Mouse (Mus musculus): ENCODE results near the gene Gp1ba. TPM values are rescaled to one million over a fixed set of nuclear protein-coding genes. Genes with fewer than 3 reads are reported as not detected.
A peak's percentile ranks its signal among the peaks of the same experiment; 100 is the strongest.

The Gp1ba gene
- polyA plus RNA-seq, 1 experiment from 2014 or later: 0.05 TPM

DNA sequence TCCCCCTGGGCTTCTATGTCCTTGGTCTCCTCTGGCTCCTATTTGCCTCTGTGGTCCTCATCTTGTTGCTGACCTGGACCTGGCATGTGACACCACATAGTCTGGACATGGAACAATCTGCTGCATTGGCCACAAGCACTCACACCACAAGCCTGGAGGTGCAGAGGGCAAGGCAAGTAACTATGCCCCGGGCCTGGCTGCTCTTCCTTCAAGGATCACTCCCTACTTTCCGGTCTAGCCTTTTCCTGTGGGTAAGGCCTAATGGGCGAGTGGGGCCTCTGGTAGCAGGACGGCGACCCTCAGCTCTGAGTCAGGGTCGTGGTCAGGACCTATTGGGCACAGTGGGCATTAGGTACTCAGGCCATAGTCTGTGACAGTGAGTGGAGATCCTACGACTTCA, 2.3 kb downstream of the Gp1ba start:
- Histone ChIP-seq H3K9ac (ENCODE audit: low read depth, low read length) (no peak overlapping the region), H3K4me2 (ENCODE audit: low read depth, low read length) (no peak overlapping the region), H3K27ac (ENCODE audit: low read length) (no peak overlapping the region), H3K4me1 (ENCODE audit: control insufficient read depth, insufficient read depth, low read length) (peaks cover 7% of the 10 kb centered on the region), H3K36me3 (ENCODE audit: control insufficient read depth, insufficient read depth, low read length) (peaks cover 13% of the 10 kb centered on the region; the same call in 1 of the 2 replicates), H3K4me3 (ENCODE audit: low read length) (no peak overlapping the region), H3K9me3 (ENCODE audit: control insufficient read depth, low read length) (no peaks in the 10 kb centered on the region), H3K27me3 (replicated peaks; ENCODE audit: control insufficient read depth, insufficient read depth, low read length) (no peaks in the 10 kb centered on the region)
- WGBS: 80% methylated on average over 7 of the region's 7 CpGs
- no peak for ATAC-seq

DNA sequence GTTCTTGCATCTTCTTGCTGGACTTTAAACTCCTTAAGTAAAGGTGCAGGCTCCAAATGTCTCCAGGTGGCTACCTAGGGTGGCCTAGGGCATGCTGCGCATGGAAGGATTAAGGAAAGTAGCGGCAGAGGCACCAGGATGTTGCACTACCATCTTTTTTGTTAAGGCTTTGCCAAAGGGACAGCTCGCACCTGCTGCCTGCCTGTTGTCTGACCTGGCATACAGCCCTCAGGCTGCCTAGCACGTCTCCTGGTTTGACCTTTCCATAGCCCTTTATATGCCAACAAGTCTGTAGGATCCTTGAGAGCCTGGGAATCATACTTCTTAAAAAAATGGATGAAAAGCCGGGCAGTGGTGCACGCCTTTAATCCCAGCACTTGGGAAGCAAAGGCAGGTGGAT, 4.1 kb downstream of the Gp1ba start:
- Histone ChIP-seq H3K4me3 (ENCODE audit: low read length) (no peak overlapping the region), H3K27me3 (replicated peaks; ENCODE audit: control insufficient read depth, insufficient read depth, low read length) (no peaks in the 10 kb centered on the region), H3K9me3 (ENCODE audit: control insufficient read depth, low read length) (no peaks in the 10 kb centered on the region), H3K4me1 (ENCODE audit: control insufficient read depth, insufficient read depth, low read length) (peaks cover 7% of the 10 kb centered on the region), H3K27ac (ENCODE audit: low read length) (no peak overlapping the region), H3K9ac (ENCODE audit: low read depth, low read length) (no peak overlapping the region), H3K36me3 (ENCODE audit: control insufficient read depth, insufficient read depth, low read length) (peaks cover 13% of the 10 kb centered on the region; the same call in 1 of the 2 replicates), H3K4me2 (ENCODE audit: low read depth, low read length) (no peak overlapping the region)
- ATAC-seq: no peak
- 95% methylated on average over 6 of the region's 6 CpGs for WGBS

DNA sequence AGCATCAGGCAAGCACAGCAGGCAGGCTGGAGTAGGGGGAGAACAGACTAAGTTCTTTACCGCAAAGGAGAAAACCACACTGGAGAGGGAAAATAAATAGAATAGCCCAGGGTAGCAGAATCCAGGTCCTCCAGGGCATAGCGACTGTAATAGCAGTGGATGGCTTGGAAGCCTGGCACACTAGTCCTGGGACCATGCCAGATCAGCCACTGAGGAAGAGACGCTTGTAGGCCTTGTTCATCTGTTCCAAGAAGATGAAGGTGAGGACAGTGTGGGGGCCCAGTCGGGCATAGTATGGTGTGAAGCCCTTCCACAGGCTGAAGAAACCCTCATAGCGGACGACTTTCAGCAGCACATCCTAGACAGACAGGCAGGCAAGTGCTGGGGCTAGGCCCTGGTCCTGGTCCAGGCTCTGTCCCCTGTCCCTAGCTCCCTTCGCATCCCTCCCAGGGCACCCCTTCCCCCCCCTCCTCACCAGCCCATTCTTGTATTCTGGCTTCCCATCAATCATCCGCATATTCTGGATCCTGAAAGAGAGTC, 5.7 kb downstream of the Gp1ba start:
- ATAC-seq: no peak
- no peak overlapping the region for H3K9ac ChIP-seq (ENCODE audit: low read depth, low read length)
- H3K27ac ChIP-seq (ENCODE audit: low read length): no peak overlapping the region
- no peak overlapping the region for H3K4me3 ChIP-seq (ENCODE audit: low read length)
- no peaks in the 10 kb centered on the region for H3K27me3 ChIP-seq (replicated peaks; ENCODE audit: control insufficient read depth, insufficient read depth, low read length)
- no peaks in the 10 kb centered on the region for H3K9me3 ChIP-seq (ENCODE audit: control insufficient read depth, low read length)
- peaks cover 22% of the 10 kb centered on the region for H3K36me3 ChIP-seq (ENCODE audit: control insufficient read depth, insufficient read depth, low read length)
- 96% methylated on average over 8 of the region's 8 CpGs for WGBS
- peaks cover 17% of the 10 kb centered on the region for H3K4me1 ChIP-seq (ENCODE audit: control insufficient read depth, insufficient read depth, low read length)
- no peak overlapping the region for H3K4me2 ChIP-seq (ENCODE audit: low read depth, low read length)

DNA sequence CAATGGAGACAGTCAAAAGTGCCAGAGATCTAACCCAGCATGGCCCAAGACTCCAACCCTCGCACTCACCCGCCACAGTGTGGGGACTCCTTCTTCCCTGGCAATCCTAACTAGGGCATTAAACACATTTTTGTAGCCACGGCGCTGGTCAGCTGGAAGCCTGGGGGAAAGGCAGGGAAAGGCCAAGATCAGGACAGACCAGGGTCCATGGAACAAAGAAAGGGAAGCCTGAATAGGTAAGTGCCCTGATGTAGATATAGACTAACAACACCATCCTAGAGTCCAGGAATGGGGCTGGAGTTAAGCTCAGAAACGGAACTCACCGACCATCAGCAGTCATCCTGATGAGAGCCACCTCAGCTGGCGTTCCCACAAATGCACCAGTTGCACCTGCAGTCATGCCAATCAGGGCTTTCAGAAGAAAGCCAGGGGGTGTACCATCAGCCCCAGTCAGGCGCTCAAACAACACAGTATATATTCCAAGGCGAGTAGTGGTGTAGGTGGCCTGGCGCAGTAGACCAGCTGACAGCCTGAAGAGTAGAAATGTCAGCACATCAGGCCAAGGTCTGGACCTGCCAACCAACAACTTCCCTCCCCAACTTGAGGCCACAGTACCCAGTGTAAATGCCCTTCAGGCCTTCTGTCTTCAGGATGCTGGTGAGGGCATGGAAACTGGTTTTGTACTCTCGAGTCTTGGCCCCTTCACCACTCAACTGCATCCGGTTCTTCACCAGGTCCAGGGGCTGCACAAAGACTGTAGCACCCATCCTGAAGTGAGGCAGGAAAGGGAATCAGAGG, 6.7 kb downstream of the Gp1ba start:
- 86% methylated on average over 12 of the region's 12 CpGs for WGBS
- Histone ChIP-seq H3K36me3 (ENCODE audit: control insufficient read depth, insufficient read depth, low read length) (peaks cover 23% of the 10 kb centered on the region), H3K27ac (ENCODE audit: low read length) (no peak overlapping the region), H3K4me3 (ENCODE audit: low read length) (peak overlapping the region; percentile 76), H3K9me3 (ENCODE audit: control insufficient read depth, low read length) (no peaks in the 10 kb centered on the region), H3K27me3 (replicated peaks; ENCODE audit: control insufficient read depth, insufficient read depth, low read length) (no peaks in the 10 kb centered on the region), H3K4me2 (ENCODE audit: low read depth, low read length) (peak overlapping the region; percentile 68), H3K9ac (ENCODE audit: low read depth, low read length) (peak overlapping the region; percentile 92), H3K4me1 (ENCODE audit: control insufficient read depth, insufficient read depth, low read length) (peaks cover 25% of the 10 kb centered on the region)
- no peak for ATAC-seq

DNA sequence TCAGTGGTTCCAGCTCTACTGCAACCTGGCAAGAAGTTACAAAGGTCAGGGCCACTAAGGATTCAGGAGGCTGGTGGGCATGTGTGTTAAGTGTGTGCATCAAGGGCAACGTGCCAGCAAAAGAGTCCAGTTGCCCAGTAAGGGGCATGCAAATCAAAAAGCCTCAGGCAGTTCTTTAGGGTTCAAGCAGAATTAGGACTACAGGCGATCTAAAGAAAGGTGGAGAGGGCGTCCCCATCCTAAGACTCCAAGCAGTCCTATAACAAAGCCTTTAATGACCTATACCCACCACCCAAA, 7.3 kb downstream of the Gp1ba start:
- peaks cover 30% of the 10 kb centered on the region for H3K4me1 ChIP-seq (ENCODE audit: control insufficient read depth, insufficient read depth, low read length)
- WGBS: 17% methylated on average over 3 of the region's 3 CpGs
- peak overlapping the region; percentile 92 for H3K9ac ChIP-seq (ENCODE audit: low read depth, low read length)
- peak overlapping the region; percentile 68 for H3K4me2 ChIP-seq (ENCODE audit: low read depth, low read length)
- H3K27me3 ChIP-seq (replicated peaks; ENCODE audit: control insufficient read depth, insufficient read depth, low read length): no peaks in the 10 kb centered on the region
- H3K9me3 ChIP-seq (ENCODE audit: control insufficient read depth, low read length): no peaks in the 10 kb centered on the region
- ATAC-seq: no peak
- H3K4me3 ChIP-seq (ENCODE audit: low read length): peak overlapping the region; percentile 76
- H3K27ac ChIP-seq (ENCODE audit: low read length): peak overlapping the region; percentile 94
- peaks cover 28% of the 10 kb centered on the region for H3K36me3 ChIP-seq (ENCODE audit: control insufficient read depth, insufficient read depth, low read length)

DNA sequence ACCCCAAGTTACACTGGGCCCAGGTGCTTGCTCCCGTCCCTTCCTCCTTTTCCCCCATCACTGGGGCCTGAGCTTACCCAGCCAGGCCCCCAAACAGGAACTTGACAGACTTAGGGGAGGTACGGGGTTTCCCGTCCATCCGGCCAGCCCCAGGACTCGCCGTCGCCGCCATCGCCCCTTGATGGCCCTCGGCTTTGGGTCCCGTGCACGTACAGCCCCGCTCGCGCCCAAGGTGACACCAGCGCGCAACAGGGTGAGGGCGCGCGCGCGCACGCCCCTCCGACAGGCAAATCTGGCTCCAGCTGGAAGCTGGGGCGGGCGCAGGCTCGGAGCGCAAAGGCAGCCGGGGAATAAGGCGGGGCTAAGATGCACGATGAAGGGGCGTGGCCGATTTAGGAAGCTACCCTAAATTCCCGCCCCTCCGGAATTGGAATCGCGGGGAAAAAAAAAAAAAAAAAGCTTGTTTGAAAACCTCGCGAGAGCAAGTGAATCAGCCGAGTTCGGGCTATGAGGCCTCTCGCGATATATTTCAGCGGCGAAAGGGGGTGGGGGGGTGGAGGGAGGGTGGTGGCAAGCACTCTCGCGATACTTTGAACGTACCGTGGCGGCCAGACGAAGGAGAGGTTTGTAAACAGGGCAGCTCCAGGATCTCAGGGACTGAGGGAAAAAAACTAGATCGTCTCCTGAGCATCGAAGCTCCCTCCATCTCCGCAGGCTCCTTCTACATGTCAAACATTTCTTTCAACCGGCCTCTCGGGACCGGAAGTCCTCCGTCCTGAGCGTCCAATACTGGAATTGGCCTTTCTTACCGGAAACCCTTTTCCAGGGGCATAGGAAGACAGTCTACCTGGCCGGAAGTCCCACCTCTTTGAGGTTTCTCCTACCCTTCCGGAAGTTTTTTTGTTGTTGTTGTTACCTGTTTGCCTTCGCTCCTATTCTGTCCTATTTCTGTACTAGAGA, 8.0 kb downstream of the Gp1ba start, which contains the start of the genes Rnf167 and Slc25a11:
Rnf167 (plus strand) TSS at position 545 of the 960 bp plus-strand sequence.
Slc25a11 (minus strand) TSS at position 789 of the 960 bp plus-strand sequence.
- Histone ChIP-seq H3K9me3 (ENCODE audit: control insufficient read depth, low read length) (no peaks in the 10 kb centered on the region), H3K27ac (ENCODE audit: low read length) (peak within 1 kb of the TSS; percentile 96), H3K4me2 (ENCODE audit: low read depth, low read length) (peak within 1 kb of the TSS; percentile 84), H3K4me3 (ENCODE audit: low read length) (peak within 1 kb of the TSS; percentile 80), H3K27me3 (replicated peaks; ENCODE audit: control insufficient read depth, insufficient read depth, low read length) (no peaks in the 10 kb centered on the region), H3K9ac (ENCODE audit: low read depth, low read length) (peak within 1 kb of the TSS; percentile 92), H3K36me3 (ENCODE audit: control insufficient read depth, insufficient read depth, low read length) (peaks cover 32% of the 10 kb centered on the region), H3K4me1 (ENCODE audit: control insufficient read depth, insufficient read depth, low read length) (peaks cover 37% of the 10 kb centered on the region)
- ATAC-seq: peak; percentile 86
- WGBS: under 1% methylated on average over 63 of the region's 63 CpGs

DNA sequence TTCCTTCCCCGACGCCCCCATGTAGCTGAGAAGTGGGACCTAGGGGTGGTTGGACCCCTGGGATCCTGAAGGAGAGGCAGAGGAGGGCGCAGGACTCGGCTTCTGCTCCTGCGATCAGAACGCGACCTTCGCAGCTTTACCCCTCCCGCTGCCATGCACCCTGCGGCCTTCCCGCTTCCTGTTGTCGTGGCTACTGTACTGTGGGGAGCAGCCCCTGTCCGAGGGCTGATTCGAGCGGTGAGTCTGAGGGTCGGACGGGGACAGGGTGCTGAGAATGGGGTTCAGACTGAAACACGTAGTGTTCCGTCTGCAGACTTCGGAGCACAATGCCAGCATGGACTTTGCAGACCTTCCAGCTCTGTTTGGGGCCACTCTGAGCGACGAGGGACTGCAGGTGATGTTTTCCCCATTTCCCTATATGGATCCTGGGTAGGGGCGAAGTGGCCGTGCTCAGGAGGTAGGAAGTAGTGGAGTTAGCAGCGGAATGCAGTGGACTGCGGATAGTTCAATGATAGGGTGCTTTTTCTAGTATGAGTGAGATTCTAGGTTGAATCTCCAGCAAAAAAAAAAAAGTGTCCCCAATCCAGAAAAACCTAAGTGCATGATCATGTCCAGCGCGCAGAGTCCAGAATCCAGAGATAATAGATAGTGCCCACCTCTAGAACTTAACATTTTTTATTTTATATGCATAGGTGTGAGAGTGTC, 8.9 kb downstream of the Gp1ba start:
- peaks cover 32% of the 10 kb centered on the region for H3K36me3 ChIP-seq (ENCODE audit: control insufficient read depth, insufficient read depth, low read length)
- no peaks in the 10 kb centered on the region for H3K27me3 ChIP-seq (replicated peaks; ENCODE audit: control insufficient read depth, insufficient read depth, low read length)
- H3K9me3 ChIP-seq (ENCODE audit: control insufficient read depth, low read length): no peaks in the 10 kb centered on the region
- peak overlapping the region; percentile 96 for H3K27ac ChIP-seq (ENCODE audit: low read length)
- peak overlapping the region; percentile 89 for H3K9ac ChIP-seq (ENCODE audit: low read depth, low read length)
- WGBS: 2% methylated on average over 28 of the region's 28 CpGs
- H3K4me1 ChIP-seq (ENCODE audit: control insufficient read depth, insufficient read depth, low read length): peaks cover 44% of the 10 kb centered on the region
- ATAC-seq: peak; percentile 25
- H3K4me3 ChIP-seq (ENCODE audit: low read length): peak overlapping the region; percentile 80
- H3K4me2 ChIP-seq (ENCODE audit: low read depth, low read length): peak overlapping the region; percentile 84

DNA sequence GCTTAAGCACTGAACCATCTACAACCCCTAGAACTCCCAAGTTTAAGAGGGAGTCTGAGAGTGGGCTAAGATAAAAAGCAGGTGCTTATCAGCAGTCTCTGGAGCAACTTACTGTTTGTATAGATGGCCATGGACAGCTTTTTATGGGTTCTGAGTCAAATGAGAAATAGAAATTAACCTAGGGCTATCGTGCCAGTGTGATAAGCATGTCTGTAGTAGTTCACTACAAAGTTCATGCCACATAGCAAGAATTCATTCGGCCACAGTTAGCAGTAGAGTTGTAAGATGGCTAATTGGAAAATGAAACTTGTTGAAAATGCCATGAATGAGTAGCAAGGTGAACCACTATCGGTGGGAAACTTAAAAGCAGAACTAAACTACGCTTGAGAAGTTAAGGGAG, 9.6 kb downstream of the Gp1ba start:
- H3K9me3 ChIP-seq (ENCODE audit: control insufficient read depth, low read length): no peaks in the 10 kb centered on the region
- H3K4me1 ChIP-seq (ENCODE audit: control insufficient read depth, insufficient read depth, low read length): peaks cover 44% of the 10 kb centered on the region
- H3K4me2 ChIP-seq (ENCODE audit: low read depth, low read length): peak overlapping the region; percentile 84
- no peak for ATAC-seq
- H3K4me3 ChIP-seq (ENCODE audit: low read length): peak overlapping the region; percentile 80
- 67% methylated on average over 4 of the region's 4 CpGs for WGBS
- peaks cover 32% of the 10 kb centered on the region for H3K36me3 ChIP-seq (ENCODE audit: control insufficient read depth, insufficient read depth, low read length)
- peak overlapping the region; percentile 89 for H3K9ac ChIP-seq (ENCODE audit: low read depth, low read length)
- H3K27me3 ChIP-seq (replicated peaks; ENCODE audit: control insufficient read depth, insufficient read depth, low read length): no peaks in the 10 kb centered on the region
- H3K27ac ChIP-seq (ENCODE audit: low read length): peak overlapping the region; percentile 96

Measured in intestine, embryonic 16.5 days (tissue).